Mouse (Mus musculus): Measurements from ENCODE around the gene Cacna1d. TPM values are rescaled to one million over a fixed set of nuclear protein-coding genes. Genes with fewer than 3 reads are reported as not detected.
A peak's percentile ranks its signal among the peaks of the same experiment; 100 is the strongest.

Cacna1d gene
- polyA plus RNA-seq, 1 experiment from 2014 or later: 8.2 TPM

- Histone ChIP-seq H3K36me3 (no peaks in the 10 kb centered on the region), H3K9me3 (no peaks in the 10 kb centered on the region), H3K9ac (replicated peaks) (no peak overlapping the region), H3K27me3 (no peaks in the 10 kb centered on the region), H3K4me3 (no peak overlapping the region), H3K27ac (replicated peaks) (no peak overlapping the region), H3K4me2 (replicated peaks) (no peak overlapping the region), H3K4me1 (no peaks in the 10 kb centered on the region)
- no peak for ATAC-seq (replicated peaks)
- 88% methylated on average over 9 of the region's 9 CpGs for WGBS
Measured at GRCm38 (mm10) chr14:30318715-30319437, 172.4 kb downstream of the Cacna1d start.

- Histone ChIP-seq H3K27ac (replicated peaks) (no peak overlapping the region), H3K4me1 (no peaks in the 10 kb centered on the region), H3K4me2 (replicated peaks) (no peak overlapping the region), H3K27me3 (no peaks in the 10 kb centered on the region), H3K36me3 (no peaks in the 10 kb centered on the region), H3K9ac (replicated peaks) (no peak overlapping the region), H3K4me3 (no peak overlapping the region), H3K9me3 (no peaks in the 10 kb centered on the region)
- 82% methylated on average over 12 of the region's 12 CpGs for WGBS
- no peak for ATAC-seq (replicated peaks)
Measured at GRCm38 (mm10) chr14:30318293-30318692, 173.0 kb downstream of the Cacna1d start.

- Histone ChIP-seq H3K4me3 (no peak overlapping the region), H3K27ac (replicated peaks) (no peak overlapping the region), H3K9me3 (no peaks in the 10 kb centered on the region), H3K27me3 (no peaks in the 10 kb centered on the region), H3K9ac (replicated peaks) (no peak overlapping the region), H3K36me3 (no peaks in the 10 kb centered on the region), H3K4me2 (replicated peaks) (no peak overlapping the region), H3K4me1 (no peaks in the 10 kb centered on the region)
- 85% methylated on average over 10 of the region's 10 CpGs for WGBS
- ATAC-seq (replicated peaks): no peak
Measured at GRCm38 (mm10) chr14:30317616-30318015, 173.6 kb downstream of the Cacna1d start.

GRCm38 (mm10) chr14:30311206-30311889 lies 179.9 kb downstream of the Cacna1d start:
- ATAC-seq (replicated peaks): no peak
- Histone ChIP-seq H3K27me3 (no peaks in the 10 kb centered on the region), H3K4me3 (no peak overlapping the region), H3K4me1 (0 out of 2 replicates have a peak, but pooled peaks cover 5% of the 10 kb centered on the region), H3K4me2 (replicated peaks) (no peak overlapping the region), H3K27ac (replicated peaks) (no peak overlapping the region), H3K36me3 (no peaks in the 10 kb centered on the region), H3K9ac (replicated peaks) (no peak overlapping the region), H3K9me3 (no peaks in the 10 kb centered on the region)
- 82% methylated on average over 13 of the region's 13 CpGs for WGBS

- Histone ChIP-seq H3K9ac (replicated peaks) (no peak overlapping the region), H3K27me3 (no peaks in the 10 kb centered on the region), H3K27ac (replicated peaks) (no peak overlapping the region), H3K36me3 (no peaks in the 10 kb centered on the region), H3K9me3 (no peaks in the 10 kb centered on the region), H3K4me3 (no peak overlapping the region), H3K4me2 (replicated peaks) (no peak overlapping the region), H3K4me1 (0 out of 2 replicates have a peak, but pooled peaks cover 8% of the 10 kb centered on the region)
- whole genome bisulfite sequencing: 90% methylated on average over 10 of the region's 10 CpGs
- no peak for ATAC-seq (replicated peaks)
Measured at GRCm38 (mm10) chr14:30310236-30310635, 181.0 kb downstream of the Cacna1d start.

- H3K4me1 ChIP-seq: 0 out of 2 replicates have a peak, but pooled peaks cover 4% of the 10 kb centered on the region
- H3K36me3 ChIP-seq: no peaks in the 10 kb centered on the region
- no peak overlapping the region for H3K4me2 ChIP-seq (replicated peaks)
- WGBS: 52% methylated on average over 6 of the region's 6 CpGs
- ATAC-seq (replicated peaks): no peak
- no peak overlapping the region for H3K27ac ChIP-seq (replicated peaks)
- no peak overlapping the region for H3K9ac ChIP-seq (replicated peaks)
- no peak overlapping the region for H3K4me3 ChIP-seq
- H3K9me3 ChIP-seq: no peaks in the 10 kb centered on the region
- no peaks in the 10 kb centered on the region for H3K27me3 ChIP-seq
Measured at GRCm38 (mm10) chr14:30306221-30306620, 185.0 kb downstream of the Cacna1d start.

- WGBS: 45% methylated on average over 7 of the region's 7 CpGs
Measured at GRCm38 (mm10) chr14:30299946-30300345, 191.3 kb downstream of the Cacna1d start.

GRCm38 (mm10) chr14:30297492-30297891 lies 193.8 kb downstream of the Cacna1d start:
- H3K4me2 ChIP-seq (replicated peaks): no peak overlapping the region
- WGBS: 95% methylated on average over 11 of the region's 11 CpGs
- no peaks in the 10 kb centered on the region for H3K36me3 ChIP-seq
- H3K9ac ChIP-seq (replicated peaks): no peak overlapping the region
- H3K4me1 ChIP-seq: 0 out of 2 replicates have a peak, but pooled peaks cover 4% of the 10 kb centered on the region
- no peaks in the 10 kb centered on the region for H3K27me3 ChIP-seq
- H3K9me3 ChIP-seq: no peaks in the 10 kb centered on the region
- no peak overlapping the region for H3K27ac ChIP-seq (replicated peaks)
- no peak for ATAC-seq (replicated peaks)
- no peak overlapping the region for H3K4me3 ChIP-seq

More at GRCm38 (mm10) chr14:30299946-30300345, 191.3 kb downstream of the Cacna1d start:
- H3K36me3 ChIP-seq: no peaks in the 10 kb centered on the region
- 0 out of 2 replicates have a peak, but pooled peaks cover 4% of the 10 kb centered on the region for H3K4me1 ChIP-seq
- no peak overlapping the region for H3K4me2 ChIP-seq (replicated peaks)
- H3K9ac ChIP-seq (replicated peaks): no peak overlapping the region
- no peak overlapping the region for H3K4me3 ChIP-seq
- no peak for ATAC-seq (replicated peaks)
- no peak overlapping the region for H3K27ac ChIP-seq (replicated peaks)
- H3K27me3 ChIP-seq: no peaks in the 10 kb centered on the region
- H3K9me3 ChIP-seq: no peaks in the 10 kb centered on the region

GRCm38 (mm10) chr14:30292135-30292463 lies 199.2 kb downstream of the Cacna1d start:
- no peaks in the 10 kb centered on the region for H3K27me3 ChIP-seq
- WGBS: 52% methylated on average over 1 of the region's 1 CpGs
- H3K4me2 ChIP-seq (replicated peaks): no peak overlapping the region
- H3K4me3 ChIP-seq: no peak overlapping the region
- no peak overlapping the region for H3K27ac ChIP-seq (replicated peaks)
- H3K36me3 ChIP-seq: no peaks in the 10 kb centered on the region
- no peaks in the 10 kb centered on the region for H3K4me1 ChIP-seq
- H3K9ac ChIP-seq (replicated peaks): no peak overlapping the region
- no peaks in the 10 kb centered on the region for H3K9me3 ChIP-seq
- no peak for ATAC-seq (replicated peaks)

GRCm38 (mm10) chr14:30291389-30292134 lies 199.7 kb downstream of the Cacna1d start:
- H3K4me2 ChIP-seq (replicated peaks): no peak overlapping the region
- no peak for ATAC-seq (replicated peaks)
- no peaks in the 10 kb centered on the region for H3K27me3 ChIP-seq
- no peak overlapping the region for H3K9ac ChIP-seq (replicated peaks)
- H3K27ac ChIP-seq (replicated peaks): no peak overlapping the region
- no peaks in the 10 kb centered on the region for H3K36me3 ChIP-seq
- H3K9me3 ChIP-seq: no peaks in the 10 kb centered on the region
- H3K4me3 ChIP-seq: no peak overlapping the region
- H3K4me1 ChIP-seq: no peaks in the 10 kb centered on the region
- 45% methylated on average over 9 of the region's 9 CpGs for WGBS

GRCm38 (mm10) chr14:30284446-30284845 lies 206.8 kb downstream of the Cacna1d start:
- Histone ChIP-seq H3K4me2 (replicated peaks) (no peak overlapping the region), H3K4me3 (no peak overlapping the region), H3K4me1 (peaks cover 8% of the 10 kb centered on the region; the same call in 1 of the 2 replicates), H3K9ac (replicated peaks) (no peak overlapping the region), H3K27ac (replicated peaks) (peak overlapping the region; percentile 50), H3K9me3 (no peaks in the 10 kb centered on the region), H3K27me3 (no peaks in the 10 kb centered on the region), H3K36me3 (no peaks in the 10 kb centered on the region)
- 74% methylated on average over 10 of the region's 10 CpGs for WGBS
- no peak for ATAC-seq (replicated peaks)

- Histone ChIP-seq H3K36me3 (no peaks in the 10 kb centered on the region), H3K4me3 (no peak overlapping the region), H3K9me3 (no peaks in the 10 kb centered on the region), H3K4me1 (peaks cover 8% of the 10 kb centered on the region; the same call in 1 of the 2 replicates), H3K9ac (replicated peaks) (no peak overlapping the region), H3K27ac (replicated peaks) (peak overlapping the region; percentile 50), H3K27me3 (no peaks in the 10 kb centered on the region), H3K4me2 (replicated peaks) (no peak overlapping the region)
- WGBS: 77% methylated on average over 10 of the region's 10 CpGs
- no peak for ATAC-seq (replicated peaks)
Measured at GRCm38 (mm10) chr14:30284022-30284421, 207.2 kb downstream of the Cacna1d start.

All from forebrain, embryonic 15.5 days (tissue).